Mouse (Mus musculus) intestine, embryonic 14.5 days (tissue): ENCODE data around the gene Tpcn1. TPM values are rescaled to one million over a fixed set of nuclear protein-coding genes. Genes with fewer than 3 reads are reported as not detected.

Experiments
- ATAC-seq: fragments of 200-750 bp; cut with Nextera tagmentation; replicated peaks from 2 replicates; pipeline ENCODE4 v1.8.0; 2017; ENCODE audit warnings: low read depth, moderate number of reproducible peaks, moderate TSS enrichment, moderate library complexity; ENCODE audit not compliant: low FRiP score, low TSS enrichment
- DNase-seq: peaks from one replicate; pipeline ENCODE4 v3.0.0-alpha.2; 2018; ENCODE audit warnings: low spot score
- H3K27ac ChIP-seq: fragments of 300-500 bp; sonication (generic); 2 replicates; pipeline ENCODE4 v1.5.1; 2014; ENCODE audit warnings: low read depth, mild to moderate bottlenecking, control low read depth
- H3K27me3 ChIP-seq: fragments of 300-500 bp; sonication (generic); replicated peaks from 2 replicates; pipeline ENCODE4 v1.6.1; 2014; ENCODE audit warnings: low read length, control low read depth; ENCODE audit not compliant: control insufficient read depth, insufficient read depth
- H3K36me3 ChIP-seq: fragments of 300-500 bp; sonication (generic); 2 replicates; pipeline ENCODE4 v1.6.1; 2014; ENCODE audit warnings: low read length, control low read depth; ENCODE audit not compliant: control insufficient read depth, insufficient read depth
- H3K4me1 ChIP-seq: fragments of 300-500 bp; sonication (generic); replicated peaks from 2 replicates; pipeline ENCODE4 v1.6.1; 2014; ENCODE audit warnings: low read length, control low read depth, mixed read lengths; ENCODE audit not compliant: control insufficient read depth, insufficient read depth
- H3K4me2 ChIP-seq: fragments of 300-500 bp; sonication (generic); 2 replicates; pipeline ENCODE4 v1.6.1; 2014; ENCODE audit warnings: low read length
- H3K4me3 ChIP-seq: fragments of 300-500 bp; sonication (generic); 2 replicates; pipeline ENCODE4 v1.5.1; 2014; ENCODE audit warnings: low read depth, low read length, control low read depth, mixed read lengths
- H3K9ac ChIP-seq: fragments of 300-500 bp; sonication (generic); 2 replicates; pipeline ENCODE4 v1.6.1; 2014; ENCODE audit warnings: mild to moderate bottlenecking, low read length
- H3K9me3 ChIP-seq: fragments of 300-500 bp; sonication (generic); 2 replicates; pipeline ENCODE4 v1.6.1; 2016; ENCODE audit warnings: low read length, control low read depth; ENCODE audit not compliant: control insufficient read depth
- WGBS: fragments of 180-500 bp; shearing (Covaris S2); extraction: QIAGEN DNeasy Blood & Tissue Kit; methylation state at CpG from one replicate; pipeline ENCODE4 v1.1.7; 2014; 5-methylcytosine and 5-hydroxymethylcytosine counted together
- polyA plus RNA-seq: library from polyadenylated mRNA; unstranded; fragments of >200 nt; fragmentation: Nextera tagmentation; extraction: Ambion mirVana; gene quantifications from 2 replicates; pipeline ENCODE4 v1.2.1, GENCODE M21; 2014

The Tpcn1 gene
- polyA plus RNA-seq, 1 experiment from 2014 or later = 23.6 TPM

- Histone ChIP-seq H3K4me3 (no peak overlapping the region), H3K27ac (peak overlapping the region; percentile 90), H3K4me2 (peak overlapping the region; percentile 28), H3K9me3 (no peaks in the 10 kb centered on the region), H3K27me3 (no peaks in the 10 kb centered on the region), H3K4me1 (peaks cover 76% of the 10 kb centered on the region), H3K9ac (no peak overlapping the region), H3K36me3 (no peaks in the 10 kb centered on the region)
- WGBS = 31% methylated on average over 28 of the region's 28 CpGs
- DNase-seq = peak; percentile 79
- ATAC-seq = peak; percentile 68
Observed at GRCm38 (mm10) chr5:120562956-120563913, 25.2 kb downstream of the Tpcn1 start.

DNA sequence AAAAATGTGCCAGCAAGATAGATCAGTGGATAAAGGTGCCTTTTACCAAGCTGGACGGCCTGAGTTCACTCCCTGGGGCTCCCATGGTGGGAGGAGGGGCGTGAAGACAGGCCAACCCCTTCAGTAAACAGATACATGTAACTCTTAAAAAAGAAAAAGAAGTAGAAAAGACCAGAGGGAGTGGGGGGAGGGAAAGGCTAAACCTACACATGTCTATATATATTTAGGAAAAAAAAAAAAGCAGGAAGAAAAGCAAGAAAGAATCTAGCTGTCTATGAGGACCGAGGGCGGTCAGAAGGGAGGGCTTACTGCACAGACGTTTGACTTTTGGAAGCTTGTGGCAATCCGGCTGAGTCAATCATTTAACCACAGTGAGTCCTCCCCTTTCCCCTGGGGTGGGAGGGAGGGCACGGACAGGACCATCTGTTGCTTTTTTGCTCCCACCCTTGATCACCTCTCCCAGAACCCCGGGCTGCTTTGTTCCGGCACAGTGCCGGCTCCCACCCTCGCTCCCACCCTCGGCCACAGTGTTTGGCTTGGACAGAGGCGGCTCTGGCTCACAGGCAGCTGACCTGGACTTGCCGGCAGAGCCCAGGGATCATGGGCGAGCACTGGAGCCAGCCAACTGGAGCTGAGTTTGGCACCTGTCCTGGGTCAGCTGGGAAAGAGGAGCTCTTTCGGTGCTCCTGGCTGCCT, 27.7 kb downstream of the Tpcn1 start:
- Histone ChIP-seq H3K9ac (peak overlapping the region; percentile 13; the same call in 1 of the 2 replicates), H3K27ac (peak overlapping the region; percentile 64), H3K36me3 (peaks cover 15% of the 10 kb centered on the region), H3K4me2 (peak overlapping the region; percentile 41), H3K4me3 (0 out of 2 replicates have a peak overlapping the region, but pooled peaks have one; percentile 4), H3K4me1 (peaks cover 52% of the 10 kb centered on the region), H3K27me3 (no peaks in the 10 kb centered on the region), H3K9me3 (no peaks in the 10 kb centered on the region)
- DNase-seq = peak; percentile 75
- WGBS = 4% methylated on average over 16 of the region's 16 CpGs
- ATAC-seq = peak; percentile 48

GRCm38 (mm10) chr5:120560129-120560615, 28.3 kb downstream of the Tpcn1 start:
- no peak overlapping the region for H3K9ac ChIP-seq
- no peak; the same call in 1 of the 2 replicates for ATAC-seq

DNA sequence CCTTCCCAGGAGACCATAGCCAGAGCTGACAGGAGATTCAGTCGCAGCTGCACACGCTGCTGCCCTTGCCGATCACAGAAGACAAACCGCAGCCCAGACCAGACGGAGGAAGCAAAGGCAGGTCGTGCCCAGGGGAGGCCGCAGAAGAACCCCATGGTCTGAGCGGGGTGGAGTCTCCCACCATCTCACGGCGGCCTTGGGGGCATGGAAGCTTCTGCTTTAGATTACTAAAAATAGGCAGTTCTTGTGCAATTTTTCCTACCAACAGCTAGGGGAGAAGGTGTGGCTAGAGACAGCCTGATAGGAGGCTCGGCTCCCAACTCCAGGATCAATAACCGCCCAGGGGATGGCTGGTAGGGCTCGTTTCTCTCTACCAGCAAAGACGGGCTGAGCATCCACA, 29.7 kb downstream of the Tpcn1 start:
- no peak for DNase-seq
- WGBS = 62% methylated on average over 14 of the region's 14 CpGs
- no peak overlapping the region for H3K4me3 ChIP-seq
- peaks cover 35% of the 10 kb centered on the region for H3K36me3 ChIP-seq
- no peak for ATAC-seq
- peaks cover 34% of the 10 kb centered on the region for H3K4me1 ChIP-seq
- no peak overlapping the region for H3K9ac ChIP-seq
- H3K27ac ChIP-seq = no peak overlapping the region
- H3K9me3 ChIP-seq = no peaks in the 10 kb centered on the region
- H3K27me3 ChIP-seq = no peaks in the 10 kb centered on the region
- H3K4me2 ChIP-seq = peak overlapping the region; percentile 1; the same call in 1 of the 2 replicates

More at GRCm38 (mm10) chr5:120560129-120560615, 28.3 kb downstream of the Tpcn1 start:
- Histone ChIP-seq H3K27ac (peak overlapping the region; percentile 64), H3K9me3 (no peaks in the 10 kb centered on the region), H3K4me3 (peak overlapping the region; percentile 18; the same call in 1 of the 2 replicates), H3K36me3 (peaks cover 21% of the 10 kb centered on the region), H3K4me1 (peaks cover 46% of the 10 kb centered on the region), H3K27me3 (no peaks in the 10 kb centered on the region), H3K4me2 (peak overlapping the region; percentile 41)
- WGBS = 41% methylated on average over 9 of the region's 9 CpGs
- no peak for DNase-seq

GRCm38 (mm10) chr5:120558041-120558440, 30.4 kb downstream of the Tpcn1 start:
- H3K9ac ChIP-seq = no peak overlapping the region
- DNase-seq (no peak), ATAC-seq (no peak)
- peaks cover 28% of the 10 kb centered on the region for H3K4me1 ChIP-seq
- H3K27me3 ChIP-seq = no peaks in the 10 kb centered on the region
- H3K4me2 ChIP-seq = no peak overlapping the region
- no peak overlapping the region for H3K4me3 ChIP-seq
- 71% methylated on average over 8 of the region's 8 CpGs for WGBS
- H3K27ac ChIP-seq = no peak overlapping the region
- no peaks in the 10 kb centered on the region for H3K9me3 ChIP-seq
- H3K36me3 ChIP-seq = peaks cover 42% of the 10 kb centered on the region

DNA sequence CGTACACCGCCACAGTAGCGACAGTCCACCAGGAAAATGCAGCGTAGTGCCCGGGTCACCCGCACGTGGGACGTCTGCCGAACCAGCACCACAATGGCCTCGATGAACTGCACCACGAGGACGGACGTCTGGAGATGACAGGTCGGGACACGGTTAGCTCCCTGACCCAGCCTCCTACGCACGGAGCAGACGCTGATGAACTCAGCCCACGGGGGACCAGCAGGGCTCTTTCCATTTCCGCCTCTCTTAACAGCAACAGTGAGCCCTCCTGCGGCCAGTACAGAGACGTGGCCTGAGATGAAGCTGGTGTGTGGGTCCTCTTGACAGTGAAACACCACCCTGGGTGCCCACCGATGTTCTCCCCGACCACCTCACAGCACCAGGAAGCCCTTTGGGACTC, 32.6 kb downstream of the Tpcn1 start:
- no peak overlapping the region for H3K27ac ChIP-seq
- H3K27me3 ChIP-seq = no peaks in the 10 kb centered on the region

DNA sequence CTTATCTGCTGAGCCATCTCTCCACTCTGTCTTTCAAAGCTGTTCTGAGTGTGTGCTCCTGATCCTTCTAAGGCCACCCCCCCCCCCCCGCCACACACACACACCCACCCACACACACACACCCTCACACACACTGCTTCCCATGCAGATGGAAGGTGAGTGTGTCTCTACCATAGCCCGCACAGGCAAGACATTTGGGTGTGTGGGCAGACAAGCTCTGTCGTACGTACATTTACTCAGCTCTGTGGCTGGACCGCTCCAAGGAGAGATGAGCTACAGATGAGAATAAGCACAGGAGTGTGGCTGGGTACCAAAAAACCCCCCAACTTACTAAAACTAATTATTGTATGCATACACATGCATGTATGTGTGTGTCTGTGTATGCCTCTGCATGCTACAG, 37.8 kb downstream of the Tpcn1 start:
- H3K27ac ChIP-seq = no peak overlapping the region
- no peak overlapping the region for H3K9ac ChIP-seq

More for the DNA sequence above, 32.6 kb downstream of the Tpcn1 start:
- Histone ChIP-seq H3K4me1 (peaks cover 31% of the 10 kb centered on the region), H3K4me2 (no peak overlapping the region), H3K9me3 (no peaks in the 10 kb centered on the region), H3K9ac (no peak overlapping the region), H3K4me3 (no peak overlapping the region), H3K36me3 (peaks cover 54% of the 10 kb centered on the region)
- 90% methylated on average over 24 of the region's 24 CpGs for WGBS
- no peak for DNase-seq
- no peak for ATAC-seq

DNA sequence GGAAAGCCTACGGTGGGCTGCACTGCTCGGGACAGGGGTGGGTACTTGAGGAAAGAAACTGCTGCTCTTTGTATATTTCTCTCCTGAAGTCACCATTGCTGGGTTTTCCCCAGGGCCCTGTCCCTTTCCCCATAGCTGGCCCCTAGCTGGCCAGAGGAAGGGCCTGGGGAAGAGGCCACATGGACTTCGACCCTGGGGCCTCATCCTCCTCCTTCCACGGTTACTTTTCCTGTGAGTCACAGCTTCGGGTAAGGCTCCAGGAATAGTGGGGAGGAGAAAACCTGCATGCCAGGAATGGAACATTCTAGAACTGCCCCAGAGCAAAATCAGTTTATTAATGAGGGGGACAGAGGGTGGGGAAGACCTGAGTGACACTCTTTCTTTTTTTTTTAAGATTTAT, 38.3 kb downstream of the Tpcn1 start:
- H3K36me3 ChIP-seq = peaks cover 50% of the 10 kb centered on the region
- no peak overlapping the region for H3K27ac ChIP-seq
- no peak for ATAC-seq

More for the DNA sequence above, 37.8 kb downstream of the Tpcn1 start:
- H3K27me3 ChIP-seq = no peaks in the 10 kb centered on the region
- DNase-seq = no peak
- peaks cover 55% of the 10 kb centered on the region for H3K36me3 ChIP-seq
- H3K4me2 ChIP-seq = no peak overlapping the region
- WGBS = 94% methylated on average over 5 of the region's 5 CpGs
- no peak overlapping the region for H3K4me3 ChIP-seq
- H3K4me1 ChIP-seq = peaks cover 13% of the 10 kb centered on the region
- no peaks in the 10 kb centered on the region for H3K9me3 ChIP-seq
- ATAC-seq = no peak

More for the DNA sequence above, 38.3 kb downstream of the Tpcn1 start:
- Histone ChIP-seq H3K4me3 (no peak overlapping the region), H3K27me3 (no peaks in the 10 kb centered on the region), H3K4me2 (no peak overlapping the region), H3K4me1 (peaks cover 13% of the 10 kb centered on the region), H3K9me3 (no peaks in the 10 kb centered on the region), H3K9ac (no peak overlapping the region)
- no peak for DNase-seq
- 74% methylated on average over 5 of the region's 5 CpGs for WGBS
